Mouse (Mus musculus): ENCODE data around the gene Tssk3.

DNA sequence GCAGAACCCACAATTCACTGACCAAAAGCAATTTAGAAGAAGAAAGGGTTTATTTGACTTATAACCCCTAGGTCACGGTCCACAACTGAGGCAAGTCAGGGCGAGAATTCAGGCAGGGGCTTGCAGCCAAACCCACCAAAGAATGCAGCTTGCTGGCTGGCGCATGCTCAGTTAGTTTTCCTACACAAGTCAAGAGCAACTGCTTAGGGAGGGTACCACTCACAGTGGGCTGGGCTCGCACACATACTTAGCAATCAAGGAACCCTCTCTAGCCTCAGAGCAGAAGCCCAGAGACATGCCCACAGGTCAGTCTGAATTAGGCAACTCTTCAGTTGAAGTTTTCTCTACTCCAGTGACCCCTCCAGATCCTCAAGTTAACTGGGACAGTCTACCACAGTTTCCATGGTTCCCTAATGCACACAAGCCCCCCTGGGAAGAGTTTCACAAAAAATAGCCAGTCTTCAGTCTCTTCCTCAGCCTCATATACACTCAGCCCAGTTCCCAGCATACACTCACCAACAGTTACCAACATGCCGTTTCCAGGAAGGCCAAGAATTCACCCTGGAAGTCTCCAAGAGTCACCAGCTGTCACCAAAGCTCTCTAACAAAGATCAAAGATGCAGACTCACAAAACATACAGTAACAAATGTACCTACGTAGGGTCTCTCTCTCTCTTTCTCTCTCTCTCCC, 20.0 kb upstream of the Tssk3 start:
- no peak for TF ChIP-seq CTCF (IDR thresholded peaks at IDR 0.05; ENCODE audit: low read depth)
- TF ChIP-seq EP300 (IDR thresholded peaks at IDR 0.05; ENCODE audit: low read depth) = no peak

Data from liver, postnatal 0 days (tissue).